Mouse (Mus musculus): ENCODE data around the gene Twistnb. TPM values are rescaled to one million over a fixed set of nuclear protein-coding genes. Genes with fewer than 3 reads are reported as not detected.

The Twistnb gene
- polyA plus RNA-seq, 1 experiment from 2014 or later: 49.9 TPM

GRCm38 (mm10) chr12:33433812-33434211 is 4.4 kb downstream of the Twistnb start:
- no peak overlapping the region for H3K4me3 ChIP-seq
- H3K9me3 ChIP-seq: no peaks in the 10 kb centered on the region
- 86% methylated on average over 9 of the region's 9 CpGs for WGBS
- H3K9ac ChIP-seq: no peak overlapping the region
- peaks cover 7% of the 10 kb centered on the region for H3K4me1 ChIP-seq (replicated peaks)
- H3K27ac ChIP-seq (replicated peaks): no peak overlapping the region
- H3K36me3 ChIP-seq: peaks cover 6% of the 10 kb centered on the region; the same call in 1 of the 2 replicates
- H3K27me3 ChIP-seq: no peaks in the 10 kb centered on the region
- ATAC-seq (ENCODE audit: low read depth): no peak
- no peak overlapping the region for H3K4me2 ChIP-seq

GRCm38 (mm10) chr12:33434758-33435157 is 5.3 kb downstream of the Twistnb start:
- no peak overlapping the region for H3K9ac ChIP-seq
- ATAC-seq (ENCODE audit: low read depth): no peak
- H3K4me2 ChIP-seq: no peak overlapping the region
- peaks cover 7% of the 10 kb centered on the region for H3K4me1 ChIP-seq (replicated peaks)
- H3K27ac ChIP-seq (replicated peaks): no peak overlapping the region
- H3K27me3 ChIP-seq: no peaks in the 10 kb centered on the region
- H3K36me3 ChIP-seq: peaks cover 13% of the 10 kb centered on the region
- no peaks in the 10 kb centered on the region for H3K9me3 ChIP-seq
- WGBS: 93% methylated on average over 4 of the region's 4 CpGs
- H3K4me3 ChIP-seq: no peak overlapping the region

GRCm38 (mm10) chr12:33455418-33455817 is 26.0 kb downstream of the Twistnb start:
- no peak overlapping the region for H3K27ac ChIP-seq (replicated peaks)
- WGBS: 82% methylated on average over 7 of the region's 7 CpGs
- H3K4me3 ChIP-seq: no peak overlapping the region
- no peak for ATAC-seq (ENCODE audit: low read depth)
- peaks cover 4% of the 10 kb centered on the region; the same call in 1 of the 2 replicates for H3K4me1 ChIP-seq (replicated peaks)
- H3K9me3 ChIP-seq: no peaks in the 10 kb centered on the region
- no peaks in the 10 kb centered on the region for H3K36me3 ChIP-seq
- H3K4me2 ChIP-seq: no peak overlapping the region
- no peaks in the 10 kb centered on the region for H3K27me3 ChIP-seq
- H3K9ac ChIP-seq: no peak overlapping the region

DNA sequence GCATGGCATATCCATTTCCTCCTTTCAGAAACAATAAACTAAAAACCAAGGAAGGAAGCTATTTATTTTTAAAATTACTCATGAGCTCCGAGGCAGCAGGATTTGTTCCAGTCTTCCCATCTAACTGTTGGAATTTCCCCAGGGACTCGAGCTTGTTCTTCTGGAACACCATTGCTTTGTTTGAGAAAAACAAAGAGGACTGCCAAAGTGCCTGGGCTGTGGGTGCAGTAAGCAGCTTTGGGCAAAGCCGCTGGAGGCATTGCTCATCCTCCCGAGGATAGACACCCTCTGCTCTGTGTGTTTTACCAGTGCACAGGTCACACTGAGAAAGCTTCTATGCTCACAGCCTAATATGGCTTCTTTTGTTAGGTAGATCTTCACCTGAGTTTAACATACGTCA is 26.8 kb downstream of the Twistnb start:
- no peak overlapping the region for H3K9ac ChIP-seq
- H3K4me1 ChIP-seq (replicated peaks): peaks cover 4% of the 10 kb centered on the region; the same call in 1 of the 2 replicates
- no peak for ATAC-seq (ENCODE audit: low read depth)
- no peaks in the 10 kb centered on the region for H3K27me3 ChIP-seq
- no peak overlapping the region for H3K4me2 ChIP-seq
- WGBS: 49% methylated on average over 5 of the region's 5 CpGs
- no peaks in the 10 kb centered on the region for H3K9me3 ChIP-seq
- no peak overlapping the region for H3K4me3 ChIP-seq
- no peak overlapping the region for H3K27ac ChIP-seq (replicated peaks)
- no peaks in the 10 kb centered on the region for H3K36me3 ChIP-seq

GRCm38 (mm10) chr12:33480975-33481374 is 51.5 kb downstream of the Twistnb start:
- Histone ChIP-seq H3K4me3 (no peak overlapping the region), H3K27me3 (no peaks in the 10 kb centered on the region), H3K9me3 (no peaks in the 10 kb centered on the region), H3K27ac (replicated peaks) (no peak overlapping the region), H3K9ac (no peak overlapping the region), H3K4me2 (no peak overlapping the region), H3K4me1 (replicated peaks) (no peaks in the 10 kb centered on the region), H3K36me3 (no peaks in the 10 kb centered on the region)
- WGBS: 27% methylated on average over 5 of the region's 5 CpGs
- ATAC-seq (ENCODE audit: low read depth): no peak

DNA sequence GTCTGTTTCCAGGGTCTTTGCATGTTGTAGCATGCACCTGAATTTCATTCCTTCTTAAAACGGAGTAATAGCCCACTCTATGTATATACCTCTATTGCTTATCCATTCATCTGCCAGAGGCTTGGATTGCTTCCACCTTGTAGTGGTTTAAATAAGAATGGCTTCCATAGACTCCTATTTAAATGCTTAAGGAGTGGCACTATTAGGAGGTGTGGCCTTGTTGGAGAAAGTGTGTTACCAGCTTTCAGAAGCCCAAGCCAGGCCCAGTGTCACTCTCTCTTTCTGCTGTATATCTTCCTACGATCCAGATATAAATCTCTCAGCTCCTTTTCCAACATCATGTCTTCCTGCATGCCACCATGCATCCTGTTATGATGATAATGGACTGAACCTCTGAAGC is 53.5 kb downstream of the Twistnb start:
- Histone ChIP-seq H3K4me1 (replicated peaks) (no peaks in the 10 kb centered on the region), H3K9ac (no peak overlapping the region), H3K9me3 (no peaks in the 10 kb centered on the region), H3K27me3 (no peaks in the 10 kb centered on the region), H3K27ac (replicated peaks) (no peak overlapping the region), H3K4me2 (no peak overlapping the region), H3K36me3 (no peaks in the 10 kb centered on the region), H3K4me3 (no peak overlapping the region)
- 88% methylated on average over 2 of the region's 2 CpGs for WGBS
- ATAC-seq (ENCODE audit: low read depth): no peak

Other genes with a start within 250 kb of the Twistnb start
- 2.2 and 3.0 TPM in 2 replicates for gene Efcab10, start 34.8 kb upstream of the Twistnb start, polyA plus RNA-seq (2015; fragmentation: Nextera tagmentation; extraction: Ambion mirVana)